Mouse (Mus musculus): ENCODE results near the gene Pde4c. TPM values are rescaled to one million over a fixed set of nuclear protein-coding genes. Genes with fewer than 3 reads are reported as not detected.
A peak's percentile ranks its signal among the peaks of the same experiment; 100 is the strongest.

Gene Pde4c
- polyA plus RNA-seq, 1 experiment from 2014 or later, result 0.08 TPM

- no peak for ATAC-seq (ENCODE audit: insufficient number of reproducible peaks, low FRiP score, low TSS enrichment, low read depth)
- H3K27ac ChIP-seq (replicated peaks; ENCODE audit: low read depth, low read length), result no peak overlapping the region
- no peak overlapping the region for H3K4me2 ChIP-seq (ENCODE audit: low read depth, severe bottlenecking)
- no peaks in the 10 kb centered on the region for H3K27me3 ChIP-seq (ENCODE audit: control insufficient read depth, insufficient read depth, low read length)
- H3K4me1 ChIP-seq (ENCODE audit: control insufficient read depth, insufficient read depth, low read length), result no peaks in the 10 kb centered on the region
- H3K9me3 ChIP-seq (ENCODE audit: control insufficient read depth, low read length), result no peaks in the 10 kb centered on the region
- no peak overlapping the region for H3K9ac ChIP-seq (ENCODE audit: low read length)
- 58% methylated on average over 9 of the region's 9 CpGs for WGBS
- H3K4me3 ChIP-seq (ENCODE audit: low read depth, low read length), result no peak overlapping the region
- DNase-seq (ENCODE audit: low spot score), result no peak
- H3K36me3 ChIP-seq (ENCODE audit: control insufficient read depth, insufficient read depth, low read length), result no peaks in the 10 kb centered on the region
These were observed 3.7 kb upstream of the Pde4c start for GRCm38 (mm10) chr8:70719796-70720270.

GRCm38 (mm10) chr8:70720739-70721138, 2.8 kb upstream of the Pde4c start:
- Histone ChIP-seq H3K4me2 (ENCODE audit: low read depth, severe bottlenecking) (no peak overlapping the region), H3K27me3 (ENCODE audit: control insufficient read depth, insufficient read depth, low read length) (no peaks in the 10 kb centered on the region), H3K4me3 (ENCODE audit: low read depth, low read length) (no peak overlapping the region), H3K9me3 (ENCODE audit: control insufficient read depth, low read length) (no peaks in the 10 kb centered on the region), H3K4me1 (ENCODE audit: control insufficient read depth, insufficient read depth, low read length) (no peaks in the 10 kb centered on the region), H3K9ac (ENCODE audit: low read length) (no peak overlapping the region), H3K27ac (replicated peaks; ENCODE audit: low read depth, low read length) (no peak overlapping the region), H3K36me3 (ENCODE audit: control insufficient read depth, insufficient read depth, low read length) (no peaks in the 10 kb centered on the region)
- WGBS, result 5% methylated on average over 3 of the region's 3 CpGs
- ATAC-seq (ENCODE audit: insufficient number of reproducible peaks, low FRiP score, low TSS enrichment, low read depth) (no peak), DNase-seq (ENCODE audit: low spot score) (peak; percentile 92)

GRCm38 (mm10) chr8:70721601-70722000, 1.9 kb upstream of the Pde4c start:
- H3K36me3 ChIP-seq (ENCODE audit: control insufficient read depth, insufficient read depth, low read length), result no peaks in the 10 kb centered on the region
- no peaks in the 10 kb centered on the region for H3K9me3 ChIP-seq (ENCODE audit: control insufficient read depth, low read length)
- no peak overlapping the region for H3K4me3 ChIP-seq (ENCODE audit: low read depth, low read length)
- H3K4me2 ChIP-seq (ENCODE audit: low read depth, severe bottlenecking), result no peak overlapping the region
- H3K27me3 ChIP-seq (ENCODE audit: control insufficient read depth, insufficient read depth, low read length), result no peaks in the 10 kb centered on the region
- DNase-seq (ENCODE audit: low spot score), result no peak
- 81% methylated on average over 8 of the region's 8 CpGs for WGBS
- ATAC-seq (ENCODE audit: insufficient number of reproducible peaks, low FRiP score, low TSS enrichment, low read depth), result no peak
- H3K27ac ChIP-seq (replicated peaks; ENCODE audit: low read depth, low read length), result no peak overlapping the region
- H3K4me1 ChIP-seq (ENCODE audit: control insufficient read depth, insufficient read depth, low read length), result no peaks in the 10 kb centered on the region
- no peak overlapping the region for H3K9ac ChIP-seq (ENCODE audit: low read length)

- Histone ChIP-seq H3K9me3 (ENCODE audit: control insufficient read depth, low read length) (no peaks in the 10 kb centered on the region), H3K27ac (replicated peaks; ENCODE audit: low read depth, low read length) (no peak overlapping the region), H3K27me3 (ENCODE audit: control insufficient read depth, insufficient read depth, low read length) (peaks cover 4% of the 10 kb centered on the region), H3K4me2 (ENCODE audit: low read depth, severe bottlenecking) (no peak overlapping the region), H3K4me1 (ENCODE audit: control insufficient read depth, insufficient read depth, low read length) (no peaks in the 10 kb centered on the region), H3K9ac (ENCODE audit: low read length) (no peak overlapping the region), H3K36me3 (ENCODE audit: control insufficient read depth, insufficient read depth, low read length) (no peaks in the 10 kb centered on the region), H3K4me3 (ENCODE audit: low read depth, low read length) (no peak overlapping the region)
- ATAC-seq (ENCODE audit: insufficient number of reproducible peaks, low FRiP score, low TSS enrichment, low read depth) (no peak), DNase-seq (ENCODE audit: low spot score) (no peak)
- WGBS, result 76% methylated on average over 12 of the region's 12 CpGs
These were observed 696 bp downstream of the Pde4c start for GRCm38 (mm10) chr8:70724216-70724615.

- Histone ChIP-seq H3K27me3 (ENCODE audit: control insufficient read depth, insufficient read depth, low read length) (peaks cover 19% of the 10 kb centered on the region), H3K4me3 (ENCODE audit: low read depth, low read length) (no peak overlapping the region), H3K9ac (ENCODE audit: low read length) (no peak overlapping the region), H3K9me3 (ENCODE audit: control insufficient read depth, low read length) (no peaks in the 10 kb centered on the region), H3K36me3 (ENCODE audit: control insufficient read depth, insufficient read depth, low read length) (no peaks in the 10 kb centered on the region), H3K4me2 (ENCODE audit: low read depth, severe bottlenecking) (no peak overlapping the region), H3K4me1 (ENCODE audit: control insufficient read depth, insufficient read depth, low read length) (no peaks in the 10 kb centered on the region), H3K27ac (replicated peaks; ENCODE audit: low read depth, low read length) (no peak overlapping the region)
- 22% methylated on average over 14 of the region's 14 CpGs for WGBS
- ATAC-seq (ENCODE audit: insufficient number of reproducible peaks, low FRiP score, low TSS enrichment, low read depth) (no peak), DNase-seq (ENCODE audit: low spot score) (peak; percentile 77)
These were observed 2.4 kb downstream of the Pde4c start for GRCm38 (mm10) chr8:70725792-70726447.

GRCm38 (mm10) chr8:70726721-70727120, 3.2 kb downstream of the Pde4c start:
- no peak overlapping the region for H3K4me2 ChIP-seq (ENCODE audit: low read depth, severe bottlenecking)
- H3K27me3 ChIP-seq (ENCODE audit: control insufficient read depth, insufficient read depth, low read length), result peaks cover 24% of the 10 kb centered on the region
- H3K9ac ChIP-seq (ENCODE audit: low read length), result no peak overlapping the region
- 40% methylated on average over 11 of the region's 11 CpGs for WGBS
- H3K4me3 ChIP-seq (ENCODE audit: low read depth, low read length), result no peak overlapping the region
- no peak overlapping the region for H3K27ac ChIP-seq (replicated peaks; ENCODE audit: low read depth, low read length)
- no peaks in the 10 kb centered on the region for H3K4me1 ChIP-seq (ENCODE audit: control insufficient read depth, insufficient read depth, low read length)
- no peaks in the 10 kb centered on the region for H3K9me3 ChIP-seq (ENCODE audit: control insufficient read depth, low read length)
- DNase-seq (ENCODE audit: low spot score) (no peak), ATAC-seq (ENCODE audit: insufficient number of reproducible peaks, low FRiP score, low TSS enrichment, low read depth) (no peak)
- no peaks in the 10 kb centered on the region for H3K36me3 ChIP-seq (ENCODE audit: control insufficient read depth, insufficient read depth, low read length)

GRCm38 (mm10) chr8:70729808-70730475, 6.4 kb downstream of the Pde4c start:
- peak; percentile 47 for DNase-seq (ENCODE audit: low spot score)
- H3K27ac ChIP-seq (replicated peaks; ENCODE audit: low read depth, low read length), result no peak overlapping the region

GRCm38 (mm10) chr8:70730956-70731355, 7.4 kb downstream of the Pde4c start:
- Histone ChIP-seq H3K27ac (replicated peaks; ENCODE audit: low read depth, low read length) (no peak overlapping the region), H3K4me1 (ENCODE audit: control insufficient read depth, insufficient read depth, low read length) (no peaks in the 10 kb centered on the region), H3K9me3 (ENCODE audit: control insufficient read depth, low read length) (no peaks in the 10 kb centered on the region), H3K9ac (ENCODE audit: low read length) (no peak overlapping the region), H3K36me3 (ENCODE audit: control insufficient read depth, insufficient read depth, low read length) (no peaks in the 10 kb centered on the region), H3K4me2 (ENCODE audit: low read depth, severe bottlenecking) (no peak overlapping the region), H3K4me3 (ENCODE audit: low read depth, low read length) (no peak overlapping the region), H3K27me3 (ENCODE audit: control insufficient read depth, insufficient read depth, low read length) (peaks cover 24% of the 10 kb centered on the region)
- DNase-seq (ENCODE audit: low spot score), result no peak
- 83% methylated on average over 4 of the region's 4 CpGs for WGBS
- no peak for ATAC-seq (ENCODE audit: insufficient number of reproducible peaks, low FRiP score, low TSS enrichment, low read depth)

More at GRCm38 (mm10) chr8:70729808-70730475, 6.4 kb downstream of the Pde4c start:
- no peaks in the 10 kb centered on the region for H3K4me1 ChIP-seq (ENCODE audit: control insufficient read depth, insufficient read depth, low read length)
- H3K9me3 ChIP-seq (ENCODE audit: control insufficient read depth, low read length), result no peaks in the 10 kb centered on the region
- WGBS, result 2% methylated on average over 34 of the region's 34 CpGs
- H3K4me2 ChIP-seq (ENCODE audit: low read depth, severe bottlenecking), result peak overlapping the region; percentile 43
- H3K27me3 ChIP-seq (ENCODE audit: control insufficient read depth, insufficient read depth, low read length), result peaks cover 24% of the 10 kb centered on the region
- ATAC-seq (ENCODE audit: insufficient number of reproducible peaks, low FRiP score, low TSS enrichment, low read depth), result no peak; the same call in 1 of the 2 replicates
- peak overlapping the region; percentile 9 for H3K4me3 ChIP-seq (ENCODE audit: low read depth, low read length)
- H3K36me3 ChIP-seq (ENCODE audit: control insufficient read depth, insufficient read depth, low read length), result no peaks in the 10 kb centered on the region
- no peak overlapping the region for H3K9ac ChIP-seq (ENCODE audit: low read length)
